Mouse (Mus musculus): ENCODE data around the gene Etv4.

GRCm38 (mm10) chr11:101757366-101757765, 27.8 kb downstream of the Etv4 start:
- TF ChIP-seq EP300 (IDR thresholded peaks at IDR 0.05; ENCODE audit: insufficient read depth, low read depth, low read length) (no peak), CTCF (IDR thresholded peaks at IDR 0.05) (no peak), POLR2A (IDR thresholded peaks at IDR 0.05; ENCODE audit: insufficient read depth, low read depth, low read length) (no peak)

Data from heart, adult 2 months (tissue).